Mouse (Mus musculus) fat pad, adult 2 months (tissue): ENCODE measurements at regions not wholly inside any gene's neighbourhood (a gene's known extent, or its start where the extent isn't known, plus 50 kb on each side); places are given as distances from the start of the nearest gene placed in this dataset.

Source experiments
- DNase-seq: peaks from one replicate; pipeline ENCODE4 v3.0.0-alpha.2; 2011; ENCODE audit warnings: low read depth, low spot score; ENCODE audit errors: extremely low read depth

GRCm38 (mm10) chr8:35934115-35934607 lies 168.6 kb downstream of the Gm19410 start:
- DNase-seq: no peak

- DNase-seq: no peak
Observed at GRCm38 (mm10) chr8:35935034-35935433, 169.4 kb downstream of the Gm19410 start.

GRCm38 (mm10) chr8:35939199-35939598 lies 173.6 kb downstream of the Gm19410 start:
- DNase-seq: no peak

GRCm38 (mm10) chr8:35942515-35942914 lies 176.9 kb downstream of the Gm19410 start:
- DNase-seq: no peak

DNA sequence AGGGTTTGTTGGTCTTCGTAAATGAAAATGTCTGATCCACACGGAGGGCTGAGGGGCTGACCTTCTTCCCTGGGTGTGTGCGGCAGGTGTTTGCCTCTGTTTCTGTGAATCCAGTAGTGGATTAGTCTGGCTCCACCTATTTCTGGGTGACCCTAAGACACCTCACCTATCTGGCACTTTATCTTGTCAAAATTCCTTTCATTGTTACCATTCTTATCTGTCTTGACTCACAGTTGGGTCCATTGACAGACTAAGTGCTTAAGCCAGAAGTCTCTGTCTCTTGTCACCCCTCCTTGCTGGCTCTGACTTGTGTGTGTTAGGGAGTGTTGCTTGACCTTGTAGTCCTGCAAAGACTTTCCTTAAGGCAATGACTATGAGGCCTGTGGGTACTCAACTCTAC lies 178.1 kb downstream of the Gm19410 start:
- DNase-seq: no peak

DNA sequence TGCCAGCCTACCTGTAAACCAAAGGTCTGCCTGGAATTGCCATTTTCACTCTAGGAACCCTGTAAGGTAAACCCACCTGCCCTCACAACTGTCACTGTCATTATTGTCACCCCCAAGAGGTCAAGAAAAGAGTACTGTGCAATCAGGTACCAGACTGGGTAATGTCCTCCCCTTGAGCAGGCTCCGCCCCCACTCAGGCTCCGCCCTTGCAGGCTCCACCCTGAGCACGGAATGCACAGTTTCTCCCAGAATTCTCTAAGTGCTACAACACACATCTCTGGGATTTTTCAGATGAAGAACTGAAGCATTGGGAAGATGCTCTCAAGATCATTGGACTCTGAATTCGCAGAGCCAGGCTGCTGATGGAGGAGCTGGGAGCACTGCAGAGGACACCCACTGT lies 178.9 kb downstream of the Gm19410 start:
- no peak for DNase-seq

GRCm38 (mm10) chr8:35946539-35946940 lies 180.9 kb downstream of the Gm19410 start:
- no peak for DNase-seq

GRCm38 (mm10) chr8:35948146-35948545 lies 182.6 kb downstream of the Gm19410 start:
- DNase-seq: no peak

DNA sequence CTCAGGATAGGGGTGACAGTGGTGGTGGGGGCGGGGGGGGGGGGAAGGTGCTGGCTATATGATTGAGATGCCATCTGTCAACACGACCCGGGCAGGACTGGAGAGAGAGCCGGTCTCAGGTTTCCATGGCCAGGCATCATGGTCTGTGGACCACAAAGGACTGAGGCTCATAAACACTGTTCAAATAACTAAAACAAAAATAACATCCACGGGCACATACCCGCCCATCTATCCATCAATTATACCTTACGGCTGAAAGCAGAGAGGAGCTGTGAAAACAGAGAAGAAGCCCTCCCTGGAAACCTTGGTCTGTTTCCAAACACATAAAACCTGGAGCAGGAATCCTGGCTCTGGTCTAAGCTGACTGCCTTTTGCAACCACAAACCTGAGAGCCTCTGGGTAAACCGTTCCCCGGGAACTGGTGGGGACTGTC lies 183.2 kb downstream of the Gm19410 start:
- no peak for DNase-seq

- DNase-seq: peak; percentile 74
Observed at GRCm38 (mm10) chr8:35955506-35955905, 189.9 kb downstream of the Gm19410 start.

- DNase-seq: no peak
Observed at GRCm38 (mm10) chr8:35956319-35956718, 190.7 kb downstream of the Gm19410 start.

DNA sequence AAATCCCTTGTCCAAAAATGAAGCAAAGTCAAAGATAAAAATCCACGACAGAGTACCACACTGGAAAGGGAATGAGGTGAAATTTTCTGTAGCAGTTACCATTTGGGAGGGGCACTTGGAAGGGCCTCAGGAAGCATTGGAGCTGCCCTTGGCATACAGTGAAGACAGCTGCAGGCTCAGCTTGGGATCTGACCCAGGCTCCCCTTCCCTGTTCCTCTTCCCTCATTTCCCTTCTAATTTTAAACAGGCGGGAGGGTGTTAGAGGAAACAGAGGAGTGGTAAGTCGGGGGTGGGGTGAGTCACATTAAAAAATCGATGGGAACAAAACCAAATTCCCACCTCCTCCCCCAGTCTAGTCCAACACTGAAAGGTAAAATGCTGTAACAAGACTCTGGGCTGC lies 193.6 kb downstream of the Gm19410 start:
- no peak for DNase-seq

GRCm38 (mm10) chr8:35960867-35961614 lies 195.5 kb downstream of the Gm19410 start:
- no peak for DNase-seq

DNA sequence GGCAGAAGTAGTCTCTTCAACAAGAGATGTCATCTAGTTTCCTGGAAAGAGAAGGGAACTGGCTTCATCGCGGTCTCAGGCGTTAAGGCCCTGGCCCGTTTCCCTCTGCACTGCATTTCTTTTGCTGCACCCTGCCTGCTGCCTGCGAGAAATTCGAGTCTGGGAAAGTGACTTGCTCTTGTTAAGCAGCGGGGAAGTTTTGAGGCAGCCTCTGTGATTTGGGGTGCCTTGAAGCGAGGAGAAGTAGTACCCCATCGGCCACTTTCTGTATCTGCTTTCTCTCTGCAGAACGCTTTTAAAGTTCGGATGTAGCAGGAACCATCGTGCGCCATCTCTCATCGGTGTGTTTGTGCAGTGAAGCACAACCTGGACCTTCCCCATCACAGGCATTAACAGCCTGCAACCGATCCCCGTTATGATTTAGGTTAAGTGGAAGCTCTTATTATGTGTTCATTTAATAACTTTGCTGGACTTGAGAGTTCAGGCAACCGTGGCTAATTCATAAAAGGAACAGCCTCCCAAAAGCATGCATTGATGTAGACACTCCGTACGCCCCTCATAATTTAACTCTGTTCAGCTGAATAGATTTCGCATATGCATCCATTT lies 196.1 kb downstream of the Gm19410 start:
- DNase-seq: no peak

- no peak for DNase-seq
Observed at GRCm38 (mm10) chr8:35964932-35965331, 199.3 kb downstream of the Gm19410 start.

DNA sequence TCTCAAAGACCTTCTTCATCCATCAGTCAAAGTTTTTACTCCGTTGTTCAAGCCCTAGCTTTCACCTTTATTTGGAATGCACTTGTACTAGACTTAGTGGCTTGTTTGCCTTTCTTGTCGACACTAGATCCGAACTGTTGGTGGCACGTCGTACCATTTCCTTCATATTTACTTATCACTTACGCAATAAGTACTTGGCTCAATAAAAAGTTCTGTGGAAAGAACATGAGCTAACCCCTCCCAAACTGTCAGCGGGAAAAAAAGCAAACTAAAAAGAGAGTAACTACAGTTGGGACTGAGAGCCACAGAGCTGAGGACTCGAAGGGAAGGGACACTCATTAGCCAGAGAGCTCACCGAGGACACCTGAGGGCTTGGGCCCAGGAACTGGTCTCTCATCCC lies 202.8 kb downstream of the Gm19410 start:
- no peak for DNase-seq

- DNase-seq: no peak
Observed at GRCm38 (mm10) chr8:35971082-35971481, 205.5 kb downstream of the Gm19410 start.

- DNase-seq: no peak
Observed at GRCm38 (mm10) chr8:35974323-35975029, 208.9 kb downstream of the Gm19410 start.

- no peak for DNase-seq
Observed at GRCm38 (mm10) chr8:35979638-35980255, 214.2 kb downstream of the Gm19410 start.

- DNase-seq: no peak
Observed at GRCm38 (mm10) chr8:35983083-35983482, 217.5 kb downstream of the Gm19410 start.

- peak; percentile 70 for DNase-seq
Observed at GRCm38 (mm10) chr8:35985152-35985689, 219.6 kb downstream of the Gm19410 start.
